Mouse (Mus musculus) kidney, embryonic 15.5 days (tissue): ENCODE data around the gene Rhog. TPM values are rescaled to one million over a fixed set of nuclear protein-coding genes. Genes with fewer than 3 reads are reported as not detected.
"Not testable (repeated sequence)": the region's sequence is repeated elsewhere in the genome, so short reads cannot be mapped to it uniquely, and the experiment has no call there.

Experiments used
- ATAC-seq: fragments of 200-750 bp; cut with Nextera tagmentation; replicated peaks from 2 replicates; pipeline ENCODE4 v1.8.0; 2017; ENCODE audit warnings: moderate TSS enrichment; ENCODE audit not compliant: low FRiP score
- H3K27ac ChIP-seq: fragments of 300-500 bp; sonication (generic); 2 replicates; pipeline ENCODE4 v1.5.1; 2015; ENCODE audit warnings: mild to moderate bottlenecking, inconsistent platforms
- H3K27me3 ChIP-seq: fragments of 300-500 bp; sonication (generic); 2 replicates; pipeline ENCODE4 v1.6.1; 2015; ENCODE audit warnings: inconsistent platforms
- H3K36me3 ChIP-seq: fragments of 300-500 bp; sonication (generic); 2 replicates; pipeline ENCODE4 v1.6.1; 2015; ENCODE audit warnings: inconsistent platforms
- H3K4me1 ChIP-seq: fragments of 300-500 bp; sonication (generic); 2 replicates; pipeline ENCODE4 v1.6.1; 2015; ENCODE audit warnings: inconsistent platforms
- H3K4me2 ChIP-seq: fragments of 300-500 bp; sonication (generic); 2 replicates; pipeline ENCODE4 v1.6.1; 2015; ENCODE audit warnings: moderate library complexity, mild to moderate bottlenecking, inconsistent platforms
- H3K4me3 ChIP-seq: fragments of 300-500 bp; sonication (generic); replicated peaks from 2 replicates; pipeline ENCODE4 v1.5.1; 2015; ENCODE audit warnings: mild to moderate bottlenecking, inconsistent platforms
- H3K9ac ChIP-seq: fragments of 300-500 bp; sonication (generic); 2 replicates; pipeline ENCODE4 v1.6.1; 2015; ENCODE audit warnings: mild to moderate bottlenecking, inconsistent platforms
- H3K9me3 ChIP-seq: fragments of 300-500 bp; sonication (generic); replicated peaks from 2 replicates; pipeline ENCODE4 v1.6.1; 2016; ENCODE audit warnings: inconsistent platforms
- WGBS: fragments of 180-500 bp; shearing (Covaris S2); methylation state at CpG from one replicate; pipeline ENCODE4 v1.1.7; 2015; ENCODE audit warnings: mixed read lengths; 5-methylcytosine and 5-hydroxymethylcytosine counted together
- polyA plus RNA-seq: library from polyadenylated mRNA; unstranded; fragments of >200 nt; fragmentation: Nextera tagmentation; extraction: Ambion mirVana; gene quantifications from 2 replicates; pipeline ENCODE4 v1.2.1, GENCODE M21; 2015

Rhog gene
- polyA plus RNA-seq, 1 experiment from 2014 or later, result 59.1 TPM

DNA sequence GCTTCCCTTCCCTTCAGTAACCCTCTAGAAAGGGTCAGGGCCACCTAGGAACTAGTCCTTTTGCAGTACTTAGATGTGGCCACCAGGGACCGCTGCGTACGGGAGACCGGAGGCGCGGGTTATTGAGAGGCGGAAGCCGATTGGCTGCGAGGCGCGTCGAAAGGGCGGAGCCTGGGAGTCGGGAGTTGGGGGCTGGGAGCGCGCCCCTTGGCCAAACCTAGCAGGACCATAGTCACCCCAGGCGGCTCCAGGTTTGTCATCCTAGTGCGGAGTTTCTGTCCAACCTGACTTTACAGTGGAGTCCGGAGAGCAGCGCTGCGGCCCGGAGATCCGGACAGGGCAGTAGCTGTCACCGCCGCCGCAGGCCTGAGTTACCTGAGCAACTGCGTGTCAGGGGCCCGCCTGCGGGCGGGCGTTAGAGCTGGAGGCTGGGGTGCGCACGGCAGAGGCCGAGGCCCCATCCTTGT is 11.3 kb upstream of the Rhog start:
- peak overlapping the region; percentile 56 for H3K27ac ChIP-seq
- H3K4me3 ChIP-seq, result peak overlapping the region; percentile 87
- peaks cover 10% of the 10 kb centered on the region for H3K4me1 ChIP-seq
- peak; percentile 92 for ATAC-seq
- under 1% methylated on average over 34 of the region's 34 CpGs for WGBS
- no peaks in the 10 kb centered on the region for H3K9me3 ChIP-seq
- peaks cover 15% of the 10 kb centered on the region for H3K27me3 ChIP-seq
- peak overlapping the region; percentile 96 for H3K4me2 ChIP-seq
- no peaks in the 10 kb centered on the region for H3K36me3 ChIP-seq
- H3K9ac ChIP-seq, result peak overlapping the region; percentile 78

DNA sequence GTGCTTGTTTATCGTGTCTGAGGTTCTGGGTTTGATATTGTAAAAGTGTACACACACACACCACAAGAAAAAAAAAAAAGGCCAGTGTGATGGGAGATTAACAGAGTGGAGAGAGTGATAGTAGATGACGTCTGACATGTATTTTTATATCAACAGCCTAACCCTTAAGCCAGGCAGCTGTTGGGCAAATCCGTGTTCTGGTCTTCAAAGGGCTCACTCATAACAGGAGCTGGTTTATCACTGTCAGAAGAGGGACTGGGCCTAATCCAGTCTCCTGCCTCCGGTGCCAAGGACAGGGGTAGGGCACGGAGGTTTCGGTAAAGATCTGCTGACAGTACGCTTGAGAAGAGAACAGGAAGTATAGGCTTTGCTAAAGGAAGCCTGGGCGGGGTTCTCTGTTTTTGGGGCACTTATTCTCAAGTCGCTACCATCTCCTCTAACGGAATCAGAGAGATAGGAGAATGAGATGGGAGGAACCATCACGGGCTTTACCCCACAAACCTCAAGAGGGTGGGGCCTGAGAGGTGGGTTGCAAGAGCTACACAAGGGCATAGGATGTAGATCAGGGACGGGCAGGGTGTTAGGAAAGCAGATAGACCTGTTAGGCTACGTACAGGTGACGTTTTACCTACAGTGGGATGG is 10.7 kb upstream of the Rhog start:
- Histone ChIP-seq H3K4me3 (peak overlapping the region; percentile 87; the same call in 1 of the 2 replicates), H3K9ac (no peak overlapping the region), H3K4me2 (peak overlapping the region; percentile 96; the same call in 1 of the 2 replicates), H3K27ac (no peak overlapping the region), H3K36me3 (no peaks in the 10 kb centered on the region), H3K9me3 (no peaks in the 10 kb centered on the region), H3K27me3 (peaks cover 15% of the 10 kb centered on the region), H3K4me1 (peaks cover 10% of the 10 kb centered on the region)
- peak; percentile 9; the same call in 1 of the 2 replicates for ATAC-seq
- WGBS, result 48% methylated on average over 14 of the region's 14 CpGs

DNA sequence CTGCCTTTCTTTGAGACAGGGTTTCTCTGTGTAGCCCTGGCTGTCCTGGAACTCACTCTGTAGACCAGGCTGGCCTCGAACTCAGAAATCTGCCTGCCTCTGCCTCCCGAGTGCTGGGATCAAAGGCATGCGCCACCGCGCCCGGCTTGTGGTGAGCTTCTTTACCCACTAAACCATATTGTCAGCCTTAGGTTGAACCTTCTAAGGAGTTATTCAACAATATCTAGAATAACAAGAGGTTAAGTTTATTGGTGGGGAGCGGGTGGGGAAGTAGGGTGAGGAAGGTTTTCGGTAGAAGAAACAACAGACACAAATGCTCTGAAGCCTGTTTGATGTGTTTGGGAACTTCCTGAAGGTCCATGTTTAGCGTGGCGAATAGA is 10.2 kb upstream of the Rhog start:
- 91% methylated on average over 10 of the region's 10 CpGs for WGBS
- H3K9me3 ChIP-seq, H3K27ac ChIP-seq, H3K9ac ChIP-seq, H3K4me2 ChIP-seq, H3K36me3 ChIP-seq, ATAC-seq, H3K4me3 ChIP-seq: not testable (repeated sequence)
- Histone ChIP-seq H3K4me1 (peaks cover 10% of the 10 kb centered on the region), H3K27me3 (peaks cover 15% of the 10 kb centered on the region)

DNA sequence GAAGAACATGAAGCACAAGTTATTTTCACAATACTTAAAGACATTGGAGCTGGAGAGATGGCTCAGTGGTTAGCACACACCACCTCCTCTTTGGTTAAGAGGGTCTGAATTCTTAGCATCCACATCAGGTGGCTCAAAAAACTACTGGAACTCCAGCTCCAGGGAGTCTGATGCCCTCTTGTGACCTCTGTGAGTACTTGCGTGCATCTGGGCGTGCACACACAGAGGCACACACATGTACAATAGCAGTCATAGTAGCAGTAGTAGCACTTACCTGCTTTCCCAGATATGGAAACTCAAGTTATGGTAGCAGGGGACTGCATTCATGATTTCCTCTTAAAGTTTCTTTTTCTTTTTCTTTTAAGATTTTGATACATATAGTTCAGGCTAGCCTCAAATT is 7.2 kb upstream of the Rhog start:
- no peak for ATAC-seq
- Histone ChIP-seq H3K27me3 (no peaks in the 10 kb centered on the region), H3K9ac (no peak overlapping the region), H3K4me3 (no peak overlapping the region), H3K36me3 (no peaks in the 10 kb centered on the region), H3K27ac (no peak overlapping the region), H3K4me1 (peaks cover 1% of the 10 kb centered on the region), H3K9me3 (no peaks in the 10 kb centered on the region), H3K4me2 (no peak overlapping the region)
- WGBS, result 82% methylated on average over 2 of the region's 2 CpGs

DNA sequence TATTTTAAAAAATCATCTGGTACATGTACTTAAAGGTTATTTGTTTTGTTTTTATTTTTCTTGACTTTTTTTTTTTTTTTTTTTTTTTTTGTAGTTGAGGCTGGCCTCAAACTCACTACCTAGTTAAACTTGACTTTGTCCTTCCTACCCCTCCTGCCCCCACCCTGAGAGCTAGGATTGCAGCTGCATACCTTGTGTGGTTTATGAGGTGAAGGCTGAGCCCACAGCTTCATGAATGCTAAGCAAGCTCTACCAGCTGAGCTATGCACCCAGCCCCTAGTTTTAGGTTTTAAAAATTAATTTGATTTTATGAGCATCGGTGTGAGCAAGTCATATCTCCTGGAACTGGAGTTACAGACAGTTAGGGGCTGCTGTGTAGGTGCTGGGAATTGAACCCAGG is 4.7 kb upstream of the Rhog start:
- Histone ChIP-seq H3K27ac (no peak overlapping the region), H3K4me1 (no peaks in the 10 kb centered on the region), H3K9ac (no peak overlapping the region), H3K4me2 (no peak overlapping the region), H3K27me3 (no peaks in the 10 kb centered on the region), H3K4me3 (no peak overlapping the region), H3K9me3 (no peaks in the 10 kb centered on the region), H3K36me3 (no peaks in the 10 kb centered on the region)
- no peak for ATAC-seq
- 86% methylated on average over 1 of the region's 1 CpGs for WGBS

DNA sequence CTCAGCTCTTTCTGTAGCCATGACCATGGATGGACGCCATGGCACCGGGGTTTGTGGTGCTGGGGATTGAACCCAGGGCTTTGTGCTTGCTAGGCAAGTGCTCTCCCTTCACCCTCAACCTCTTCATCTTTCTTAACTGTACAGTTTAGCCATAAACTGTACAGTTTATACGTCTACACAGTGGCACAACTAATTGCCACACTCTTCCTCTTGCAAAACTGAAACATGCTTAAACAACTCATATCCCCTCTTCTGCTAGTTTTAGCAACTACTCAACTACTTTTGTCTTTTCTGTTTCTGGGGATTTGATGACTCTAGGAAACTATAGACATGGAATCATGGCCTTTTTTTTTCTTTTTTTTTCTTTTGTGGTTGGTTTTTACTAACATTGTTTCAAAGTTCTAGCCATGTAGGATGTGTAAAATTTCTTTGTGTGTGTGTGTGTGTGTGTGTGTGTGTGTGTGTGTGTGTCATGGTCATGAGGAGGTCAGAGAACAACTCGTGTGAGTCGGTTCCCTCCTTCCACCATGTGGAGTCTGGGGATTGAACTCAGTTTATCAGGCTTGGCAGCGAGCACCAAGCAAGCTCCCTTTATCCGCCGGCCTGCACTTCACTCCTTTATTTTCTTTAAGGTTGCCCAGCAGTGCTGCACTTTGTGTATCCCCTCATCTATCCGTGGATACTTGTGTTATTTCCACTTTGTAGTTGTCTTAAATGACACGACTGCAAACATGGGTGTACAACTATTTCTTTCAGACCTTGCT is 4.0 kb upstream of the Rhog start:
- Histone ChIP-seq H3K36me3 (no peaks in the 10 kb centered on the region), H3K27me3 (no peaks in the 10 kb centered on the region), H3K9ac (no peak overlapping the region), H3K9me3 (no peaks in the 10 kb centered on the region), H3K4me1 (no peaks in the 10 kb centered on the region), H3K27ac (no peak overlapping the region), H3K4me2 (no peak overlapping the region), H3K4me3 (no peak overlapping the region)
- WGBS, result 83% methylated on average over 10 of the region's 10 CpGs
- ATAC-seq, result no peak

DNA sequence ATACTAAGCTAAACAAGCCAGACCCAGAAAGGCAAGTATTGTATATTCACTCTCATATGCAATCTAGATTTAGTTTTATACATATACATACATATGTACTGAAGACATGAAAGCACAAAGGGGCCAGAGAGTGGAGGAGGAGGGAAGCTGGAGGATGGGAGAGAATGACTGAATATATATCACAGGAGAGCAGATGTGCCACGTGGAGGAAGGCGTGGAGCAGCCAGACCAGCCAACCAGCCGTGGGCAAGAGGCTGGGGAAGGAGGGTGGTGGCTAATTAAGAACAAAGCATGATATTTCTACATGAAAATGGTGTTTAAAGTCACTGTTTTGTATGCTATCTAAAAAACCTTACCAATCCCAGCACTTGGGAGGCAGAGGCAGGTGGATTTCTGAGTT is 2.9 kb upstream of the Rhog start:
- H3K9me3 ChIP-seq, result no peaks in the 10 kb centered on the region
- no peak for ATAC-seq
- H3K27me3 ChIP-seq, result no peaks in the 10 kb centered on the region
- no peaks in the 10 kb centered on the region for H3K4me1 ChIP-seq
- WGBS, result 65% methylated on average over 3 of the region's 3 CpGs
- no peak overlapping the region for H3K4me2 ChIP-seq
- H3K4me3 ChIP-seq, result no peak overlapping the region
- H3K27ac ChIP-seq, result no peak overlapping the region
- H3K9ac ChIP-seq, result no peak overlapping the region
- no peaks in the 10 kb centered on the region for H3K36me3 ChIP-seq

DNA sequence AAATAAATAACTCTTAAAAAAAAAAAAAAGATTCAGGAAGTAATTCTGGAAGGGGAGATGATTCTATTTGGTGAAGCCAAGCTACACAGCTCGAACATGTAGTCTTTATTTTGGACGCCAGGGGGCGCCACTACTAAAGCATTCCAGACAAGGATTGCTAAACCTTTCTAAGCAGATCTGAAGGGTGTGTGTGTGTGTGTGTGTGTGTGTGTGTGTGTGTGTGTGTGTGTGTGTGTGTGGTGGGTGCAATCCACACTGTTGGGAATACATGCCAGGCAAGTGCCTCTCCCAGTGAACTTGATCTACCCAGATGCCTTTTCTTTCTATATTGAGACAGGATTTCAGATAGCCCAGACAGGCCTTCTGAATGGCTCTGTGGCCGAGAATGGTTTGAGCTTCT is 2.3 kb upstream of the Rhog start:
- Histone ChIP-seq H3K4me2 (no peak overlapping the region), H3K9me3 (no peaks in the 10 kb centered on the region), H3K36me3 (no peaks in the 10 kb centered on the region), H3K27ac (no peak overlapping the region), H3K4me3 (no peak overlapping the region), H3K4me1 (no peaks in the 10 kb centered on the region), H3K9ac (no peak overlapping the region), H3K27me3 (no peaks in the 10 kb centered on the region)
- 20% methylated on average over 4 of the region's 4 CpGs for WGBS
- ATAC-seq, result peak; percentile 71; the same call in 1 of the 2 replicates

DNA sequence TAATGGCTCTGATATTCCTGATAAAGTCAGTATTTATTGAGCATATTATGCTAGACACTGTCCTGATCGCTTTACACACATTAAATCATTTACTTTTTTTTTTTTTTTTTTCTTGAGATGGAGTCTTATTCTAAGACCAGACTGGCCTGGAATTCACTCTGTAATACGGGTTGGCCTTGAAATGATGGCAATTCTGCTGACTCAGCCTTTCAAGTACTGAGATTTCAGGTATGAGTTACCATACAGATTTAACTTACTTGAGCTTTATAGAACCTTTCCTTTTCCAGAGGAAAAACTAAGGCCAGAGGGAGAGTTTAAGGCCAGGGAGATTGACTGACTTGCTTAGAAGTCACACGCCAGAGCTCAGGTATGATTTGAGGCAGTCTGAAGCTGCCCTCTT is 782 bp upstream of the Rhog start:
- H3K27ac ChIP-seq, result no peak overlapping the region
- no peaks in the 10 kb centered on the region for H3K9me3 ChIP-seq
- ATAC-seq, result no peak
- H3K4me3 ChIP-seq, result no peak overlapping the region
- H3K4me1 ChIP-seq, result no peaks in the 10 kb centered on the region
- H3K9ac ChIP-seq, result no peak overlapping the region
- H3K36me3 ChIP-seq, result no peaks in the 10 kb centered on the region
- H3K4me2 ChIP-seq, result no peak overlapping the region
- H3K27me3 ChIP-seq, result no peaks in the 10 kb centered on the region
- 85% methylated on average over 3 of the region's 3 CpGs for WGBS

DNA sequence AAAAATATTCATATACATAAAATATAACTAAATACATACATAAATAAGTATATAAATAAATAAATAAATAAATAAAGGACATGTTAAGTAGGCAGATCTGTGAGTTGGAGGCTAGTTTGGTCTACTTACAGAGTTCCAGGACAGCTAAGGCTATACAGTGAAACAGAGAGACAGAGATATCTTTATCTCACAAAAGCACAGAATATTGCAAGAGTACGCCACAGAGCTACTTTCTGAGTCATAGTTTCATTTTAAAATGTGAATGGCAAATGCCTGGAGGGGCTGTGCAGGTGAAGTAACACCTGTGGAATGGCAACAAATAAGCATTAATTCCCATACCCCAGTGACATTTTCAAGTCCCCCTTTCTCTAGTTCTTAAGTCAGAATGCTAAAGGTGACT is 2.2 kb downstream of the Rhog start:
- H3K9ac ChIP-seq, result no peak overlapping the region
- H3K9me3 ChIP-seq, result no peaks in the 10 kb centered on the region
- 79% methylated on average over 1 of the region's 1 CpGs for WGBS
- no peaks in the 10 kb centered on the region for H3K27me3 ChIP-seq
- no peaks in the 10 kb centered on the region for H3K36me3 ChIP-seq
- H3K4me1 ChIP-seq, result peaks cover 6% of the 10 kb centered on the region
- ATAC-seq, result no peak
- H3K4me2 ChIP-seq, result no peak overlapping the region
- no peak overlapping the region for H3K27ac ChIP-seq
- H3K4me3 ChIP-seq, result no peak overlapping the region

DNA sequence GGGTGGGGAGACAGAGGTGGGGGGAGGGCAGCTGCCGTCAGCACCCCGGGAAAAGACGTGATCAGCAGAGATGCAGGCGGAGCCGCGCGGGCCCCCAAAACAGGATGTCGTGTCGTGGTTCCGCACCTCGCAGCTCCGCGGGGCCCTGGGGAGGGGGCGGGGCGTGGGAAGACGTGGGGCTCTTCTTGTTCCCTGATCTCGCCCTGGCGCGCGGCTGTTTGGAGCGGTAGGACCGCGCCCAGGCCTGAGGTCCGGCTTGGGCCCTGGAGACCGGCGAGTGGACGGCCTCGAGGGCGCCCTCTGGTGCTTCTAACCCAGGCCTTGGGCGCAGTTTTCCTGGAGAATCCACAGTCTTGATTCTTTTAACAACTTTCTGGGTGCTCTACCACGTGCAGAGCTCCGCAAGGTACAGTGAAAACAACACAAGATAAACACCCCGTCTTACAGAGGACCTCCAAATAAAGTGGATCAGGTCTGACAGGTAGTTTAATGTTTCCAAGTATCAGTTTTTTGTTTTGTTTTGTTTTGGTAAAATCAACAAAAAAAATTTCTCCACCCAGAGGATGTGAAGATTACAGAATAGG is 5.1 kb downstream of the Rhog start:
- under 1% methylated on average over 33 of the region's 33 CpGs for WGBS
- ATAC-seq, result peak; percentile 80
- Histone ChIP-seq H3K27me3 (no peaks in the 10 kb centered on the region), H3K4me1 (peaks cover 36% of the 10 kb centered on the region), H3K27ac (peak overlapping the region; percentile 98), H3K9me3 (no peaks in the 10 kb centered on the region), H3K36me3 (no peaks in the 10 kb centered on the region), H3K4me3 (peak overlapping the region; percentile 82), H3K4me2 (peak overlapping the region; percentile 88), H3K9ac (peak overlapping the region; percentile 88)

DNA sequence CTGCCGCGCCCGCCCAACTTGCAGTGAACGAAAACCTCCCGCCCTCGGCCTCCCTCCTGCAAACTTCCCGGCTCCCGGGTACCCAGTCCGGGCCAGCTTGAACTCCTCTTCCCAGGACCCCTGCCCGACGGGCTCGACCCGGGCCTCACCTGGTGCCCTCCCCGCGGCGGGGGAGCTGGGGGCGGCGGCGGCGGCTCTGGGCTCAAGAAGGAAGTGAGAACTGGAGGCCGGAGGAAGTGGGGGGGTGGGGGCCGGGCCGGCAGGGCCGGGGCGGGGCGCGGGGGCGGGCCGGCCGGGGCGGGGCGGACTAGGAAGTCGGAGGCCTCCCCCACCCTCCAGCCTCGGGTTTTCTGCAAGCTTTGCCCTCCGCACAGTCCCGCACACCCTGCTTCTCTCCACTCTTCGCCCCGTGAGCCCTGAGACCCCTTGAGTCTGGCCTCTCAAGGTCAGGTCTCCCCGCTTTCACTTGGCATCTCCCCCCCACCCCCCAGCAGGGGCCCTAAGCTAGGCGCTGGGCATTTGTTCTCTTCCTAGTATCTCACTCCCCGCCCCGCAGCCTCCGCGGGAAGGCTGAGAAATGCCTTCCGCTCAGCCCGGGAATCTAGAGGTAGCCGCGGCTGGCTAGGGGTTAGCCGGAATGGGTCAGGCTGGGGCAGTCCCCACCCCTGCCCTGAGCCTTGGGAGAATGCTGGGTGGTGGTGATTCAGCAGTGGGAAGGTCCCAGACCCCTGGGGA is 5.8 kb downstream of the Rhog start:
- WGBS, result under 1% methylated on average over 45 of the region's 49 CpGs
- peak; percentile 85 for ATAC-seq
- H3K4me2 ChIP-seq, result peak overlapping the region; percentile 88

More for the DNA sequence above, 5.8 kb downstream of the Rhog start:
- Histone ChIP-seq H3K36me3 (no peaks in the 10 kb centered on the region), H3K9me3 (no peaks in the 10 kb centered on the region), H3K4me3 (peak overlapping the region; percentile 82), H3K27me3 (no peaks in the 10 kb centered on the region), H3K9ac (peak overlapping the region; percentile 88), H3K4me1 (peaks cover 42% of the 10 kb centered on the region), H3K27ac (peak overlapping the region; percentile 98)
